Mouse (Mus musculus) adipocyte (in vitro differentiated cells): ENCODE measurements around the gene Mybphl.

Experiments used
- DNase-seq: peaks from one replicate; pipeline ENCODE4 v3.0.0-alpha.2; 2016; ENCODE audit warnings: low spot score

Gene Mybphl

GRCm38 (mm10) chr3:108410359-108410714 is 45.6 kb downstream of the Mybphl start:
- no peak for DNase-seq

- DNase-seq: no peak
Measured at GRCm38 (mm10) chr3:108411026-108411753, 46.5 kb downstream of the Mybphl start.

- DNase-seq: peak; percentile 45
Measured at GRCm38 (mm10) chr3:108411754-108412121, 47.0 kb downstream of the Mybphl start.

DNA sequence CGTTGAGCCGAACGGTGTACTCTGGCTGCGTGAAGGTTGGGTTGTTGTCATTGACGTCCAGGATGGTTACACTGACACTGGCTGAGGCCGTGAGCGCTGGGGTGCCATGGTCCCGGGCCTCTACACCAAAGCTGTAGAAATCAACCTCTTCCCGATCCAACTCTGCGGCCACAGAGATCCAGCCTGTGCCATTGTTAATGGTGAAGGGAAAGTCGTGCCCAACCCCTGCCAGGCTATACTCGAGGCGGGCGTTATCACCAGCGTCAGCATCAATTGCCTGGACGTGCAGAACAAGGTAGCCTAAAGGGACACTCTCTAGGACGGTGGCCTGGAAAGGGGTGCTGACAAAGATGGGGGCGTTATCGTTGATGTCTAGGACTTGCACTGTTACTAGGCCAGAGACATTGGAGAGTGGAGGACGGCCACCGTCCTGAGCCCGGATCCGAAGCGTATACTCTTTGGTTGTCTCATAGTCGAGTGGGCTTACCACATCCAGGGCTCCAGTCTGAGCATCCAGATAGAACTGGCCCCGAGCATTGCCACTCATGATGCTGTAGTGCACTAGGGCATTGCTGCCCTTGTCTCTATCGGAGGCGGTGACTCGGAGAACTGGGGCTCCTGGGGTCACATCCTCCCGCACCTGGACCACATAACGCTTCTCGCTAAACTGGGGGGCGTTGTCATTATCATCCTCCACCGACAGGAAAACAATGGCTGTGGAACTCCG is 49.1 kb downstream of the Mybphl start:
- DNase-seq: no peak

DNA sequence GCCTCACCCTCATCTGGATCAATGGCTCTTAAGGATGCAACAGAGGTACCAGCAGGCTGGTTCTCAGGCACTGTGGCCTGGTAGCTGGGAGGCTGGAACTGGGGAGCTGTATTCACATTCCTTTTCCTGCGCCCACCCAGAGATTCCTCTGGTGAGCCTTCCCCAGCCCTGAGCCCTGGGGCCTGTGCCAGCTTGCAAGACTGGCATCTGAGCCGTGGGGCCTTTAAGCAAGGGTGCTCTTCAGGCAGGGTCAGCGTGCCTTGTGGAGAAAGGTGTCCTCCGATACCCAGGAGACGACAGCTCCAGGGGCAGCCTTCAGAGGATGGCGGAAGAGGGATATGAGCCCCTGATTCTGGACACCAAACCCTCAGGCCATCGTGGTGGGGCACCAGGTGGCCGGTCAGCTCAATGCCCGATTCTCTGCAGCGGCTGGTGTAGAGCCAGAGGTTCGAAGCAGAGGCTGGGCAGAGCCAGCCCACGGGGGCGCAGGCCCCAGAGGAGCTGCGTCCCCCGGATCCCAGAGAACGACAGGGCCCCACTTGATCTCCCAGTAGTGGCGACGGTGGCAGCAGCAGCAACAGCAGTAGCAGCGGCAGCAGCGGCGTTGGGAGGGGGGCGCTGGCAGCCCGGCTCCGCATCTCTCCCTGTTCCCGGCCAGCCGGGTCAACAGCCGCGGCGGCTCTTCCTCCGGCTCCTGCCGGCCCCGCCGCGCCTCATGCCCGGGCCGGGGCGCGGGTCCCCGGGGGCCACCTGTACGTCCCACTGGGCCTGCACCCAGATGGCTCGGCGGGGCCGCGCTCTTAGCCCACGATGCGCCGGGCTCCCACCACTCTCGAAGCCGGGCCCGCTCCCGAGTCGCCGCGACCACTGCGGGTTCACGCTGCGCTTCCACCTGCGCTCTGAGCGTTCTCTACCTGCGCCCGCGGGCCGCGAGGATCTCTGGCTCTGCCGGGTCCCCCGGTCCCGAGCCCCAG is 50.4 kb downstream of the Mybphl start, which contains the start of gene Celsr2:
Gene Celsr2 (minus strand): TSS at position 696 of the 974 bp plus-strand sequence.
- no peak for DNase-seq

DNA sequence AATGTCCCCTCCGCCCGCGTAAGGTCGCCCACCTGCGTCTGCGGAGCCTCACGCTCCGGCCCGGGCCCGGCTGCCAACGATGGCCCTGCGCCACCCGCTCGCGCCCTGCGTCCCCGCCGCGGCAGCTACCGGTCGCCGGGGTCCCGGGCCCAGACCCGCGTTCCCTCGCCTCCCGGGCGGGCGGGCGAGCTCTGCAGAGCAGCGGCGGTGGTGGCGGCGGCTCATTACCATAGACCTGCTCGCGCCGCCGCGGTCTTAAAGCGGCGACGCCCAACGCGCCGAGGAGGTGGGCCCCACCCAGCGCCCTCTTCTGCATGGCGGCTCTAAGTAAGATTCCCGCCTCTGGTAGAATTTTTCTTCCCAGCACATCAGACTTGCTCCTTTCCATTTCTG is 51.1 kb downstream of the Mybphl start:
- no peak for DNase-seq

DNA sequence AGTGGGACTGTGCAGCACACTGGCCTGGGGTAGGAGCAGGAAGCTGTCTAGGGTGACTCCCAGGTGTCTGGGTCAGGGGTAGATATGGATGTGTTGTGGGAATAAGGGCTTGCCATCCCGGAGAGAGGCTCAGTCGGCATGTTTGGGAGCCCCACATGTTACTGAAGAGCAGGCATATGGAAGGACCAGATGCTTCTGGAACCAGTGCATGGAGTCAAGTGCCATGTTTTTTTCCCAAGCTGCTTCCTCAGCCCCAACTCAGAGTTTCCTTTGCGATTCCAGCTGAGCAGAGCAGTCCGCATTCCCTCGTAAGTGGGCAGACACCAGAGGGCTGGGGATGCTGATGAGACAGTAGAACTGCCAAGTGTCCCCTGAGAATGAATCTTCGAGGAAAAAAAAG is 58.3 kb downstream of the Mybphl start:
- DNase-seq: no peak

- no peak for DNase-seq
Measured at GRCm38 (mm10) chr3:108423844-108424801, 59.4 kb downstream of the Mybphl start.

GRCm38 (mm10) chr3:108424944-108425623 is 60.4 kb downstream of the Mybphl start:
- no peak for DNase-seq

GRCm38 (mm10) chr3:108425624-108426018 is 60.9 kb downstream of the Mybphl start:
- no peak for DNase-seq
